Mouse (Mus musculus) liver, embryonic 15.5 days (tissue): ENCODE measurements around the gene Rnf114. TPM values are rescaled to one million over a fixed set of nuclear protein-coding genes. Genes with fewer than 3 reads are reported as not detected.
A peak's percentile ranks its signal among the peaks of the same experiment; 100 is the strongest.

Experiments
- ATAC-seq: fragments of 200-750 bp; cut with Nextera tagmentation; 2 replicates; pipeline ENCODE4 v1.8.0; 2017; ENCODE audit warnings: moderate number of reproducible peaks, mild to moderate bottlenecking, moderate library complexity; ENCODE audit not compliant: insufficient read depth
- H3K27ac ChIP-seq: fragments of 300-500 bp; sonication (generic); replicated peaks from 2 replicates; pipeline ENCODE4 v1.5.1; 2015; ENCODE audit warnings: mild to moderate bottlenecking, inconsistent platforms
- H3K27me3 ChIP-seq: fragments of 300-500 bp; sonication (generic); 2 replicates; pipeline ENCODE4 v1.6.1; 2015; ENCODE audit warnings: mild to moderate bottlenecking, inconsistent platforms
- H3K36me3 ChIP-seq: fragments of 300-500 bp; sonication (generic); replicated peaks from 2 replicates; pipeline ENCODE4 v1.6.1; 2015; ENCODE audit warnings: moderate library complexity, mild to moderate bottlenecking, inconsistent platforms
- H3K4me1 ChIP-seq: fragments of 300-500 bp; sonication (generic); replicated peaks from 2 replicates; pipeline ENCODE4 v1.6.1; 2015; ENCODE audit warnings: inconsistent platforms
- H3K4me2 ChIP-seq: fragments of 300-500 bp; sonication (generic); 2 replicates; pipeline ENCODE4 v1.6.1; 2015; ENCODE audit warnings: moderate library complexity, mild to moderate bottlenecking, inconsistent platforms
- H3K4me3 ChIP-seq: fragments of 300-500 bp; sonication (generic); replicated peaks from 2 replicates; pipeline ENCODE4 v1.5.1; 2015; ENCODE audit warnings: mild to moderate bottlenecking, inconsistent platforms
- H3K9ac ChIP-seq: fragments of 300-500 bp; sonication (generic); 2 replicates; pipeline ENCODE4 v1.6.1; 2015; ENCODE audit warnings: moderate library complexity, mild to moderate bottlenecking, inconsistent platforms
- H3K9me3 ChIP-seq: fragments of 300-500 bp; sonication (generic); replicated peaks from 2 replicates; pipeline ENCODE4 v1.6.1; 2016; ENCODE audit warnings: inconsistent platforms
- WGBS: fragments of 180-500 bp; shearing (Covaris S2); methylation state at CpG from one replicate; pipeline ENCODE4 v1.1.7; 2015; ENCODE audit warnings: mixed read lengths; ENCODE audit not compliant: insufficient replicate concordance; 5-methylcytosine and 5-hydroxymethylcytosine counted together
- polyA plus RNA-seq: library from polyadenylated mRNA; unstranded; fragments of >200 nt; fragmentation: Nextera tagmentation; extraction: Ambion mirVana; gene quantifications from 2 replicates; pipeline ENCODE4 v1.2.1, GENCODE M21; 2015

The Rnf114 gene
- polyA plus RNA-seq, 1 experiment from 2014 or later = 35.3 TPM

DNA sequence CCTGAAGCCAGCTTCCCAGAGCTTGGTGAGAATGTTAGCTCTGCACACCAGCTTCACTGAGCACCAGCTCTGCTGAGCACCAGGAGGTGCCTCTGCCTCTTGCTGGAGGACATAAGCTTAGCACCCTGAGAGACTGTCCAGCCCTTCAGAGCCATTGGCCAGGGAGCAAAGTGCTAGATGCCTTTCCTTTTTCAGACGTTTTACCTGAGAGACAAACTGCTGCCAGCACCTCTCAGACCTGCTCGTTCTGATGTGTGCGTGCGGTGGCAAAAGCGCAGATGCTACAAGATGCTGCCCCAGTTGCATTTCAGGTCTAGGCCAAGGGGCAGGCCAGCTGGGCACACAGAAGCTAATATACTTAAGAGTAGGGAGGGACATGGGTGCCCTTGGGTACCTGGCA lies 16.8 kb upstream of the Rnf114 start:
- no peak overlapping the region for H3K27ac ChIP-seq
- 79% methylated on average over 5 of the region's 5 CpGs for WGBS

DNA sequence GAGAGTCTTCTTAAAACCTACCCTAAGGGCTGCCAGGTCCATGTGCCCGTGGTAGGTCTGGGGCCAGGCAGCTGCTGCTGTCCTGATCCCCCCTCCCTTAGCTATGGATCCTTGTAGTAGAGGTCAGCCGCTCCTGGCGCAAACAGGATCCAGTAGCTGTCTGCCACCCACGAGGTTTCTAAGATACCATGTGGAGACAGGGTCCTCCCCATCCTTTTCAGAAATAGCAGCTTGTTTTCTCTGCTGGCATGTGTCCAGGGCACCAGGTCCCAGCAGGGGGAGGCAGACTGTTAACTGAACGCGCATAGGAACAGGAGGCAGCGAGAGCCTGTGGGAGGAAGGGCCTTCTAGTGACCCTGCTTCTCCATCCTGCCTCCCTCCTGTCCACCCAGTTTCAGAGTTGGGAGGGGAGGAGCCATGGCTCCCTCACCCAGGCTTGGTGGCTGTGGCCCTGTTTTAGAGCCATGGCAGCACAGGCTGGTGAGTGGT lies 16.2 kb upstream of the Rnf114 start:
- no peak overlapping the region for H3K9ac ChIP-seq
- peaks cover 46% of the 10 kb centered on the region for H3K36me3 ChIP-seq
- no peaks in the 10 kb centered on the region for H3K9me3 ChIP-seq
- peaks cover 13% of the 10 kb centered on the region for H3K4me1 ChIP-seq
- no peak overlapping the region for H3K4me3 ChIP-seq
- H3K27ac ChIP-seq = 0 out of 2 replicates have a peak overlapping the region, but pooled peaks have one; percentile 38
- no peak overlapping the region for H3K4me2 ChIP-seq
- 51% methylated on average over 7 of the region's 7 CpGs for WGBS
- peak; percentile 35 for ATAC-seq
- H3K27me3 ChIP-seq = no peaks in the 10 kb centered on the region

More for the DNA sequence above, 16.8 kb upstream of the Rnf114 start:
- H3K27me3 ChIP-seq = no peaks in the 10 kb centered on the region
- peaks cover 53% of the 10 kb centered on the region for H3K36me3 ChIP-seq
- no peak overlapping the region for H3K4me2 ChIP-seq
- H3K4me1 ChIP-seq = peaks cover 13% of the 10 kb centered on the region
- H3K9ac ChIP-seq = no peak overlapping the region
- ATAC-seq = no peak
- no peaks in the 10 kb centered on the region for H3K9me3 ChIP-seq
- no peak overlapping the region for H3K4me3 ChIP-seq

DNA sequence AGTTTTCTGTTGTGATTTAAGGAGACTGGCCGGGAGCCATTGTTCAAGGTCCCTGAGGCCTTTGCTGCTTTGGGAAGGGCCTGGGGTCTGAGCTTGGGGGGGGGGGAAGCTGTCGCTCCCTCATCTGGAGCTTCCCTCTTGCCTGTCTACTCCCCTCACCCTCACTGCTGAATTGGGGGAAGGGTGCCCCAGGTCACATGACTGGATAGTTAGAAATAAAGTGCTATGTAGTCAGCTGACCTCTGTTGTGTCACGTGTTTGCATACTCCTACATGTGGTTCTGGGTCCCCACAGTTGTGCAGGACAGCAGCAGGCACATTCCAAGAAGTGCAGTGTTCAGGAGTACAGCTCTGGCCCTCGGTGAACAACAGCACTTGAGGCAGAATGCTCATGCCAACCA lies 15.7 kb upstream of the Rnf114 start:
- 55% methylated on average over 4 of the region's 4 CpGs for WGBS
- no peak overlapping the region for H3K4me2 ChIP-seq
- ATAC-seq = no peak
- H3K9ac ChIP-seq = no peak overlapping the region
- no peak overlapping the region for H3K4me3 ChIP-seq
- peaks cover 13% of the 10 kb centered on the region for H3K4me1 ChIP-seq
- H3K36me3 ChIP-seq = peaks cover 41% of the 10 kb centered on the region
- 0 out of 2 replicates have a peak overlapping the region, but pooled peaks have one; percentile 38 for H3K27ac ChIP-seq
- no peaks in the 10 kb centered on the region for H3K9me3 ChIP-seq
- no peaks in the 10 kb centered on the region for H3K27me3 ChIP-seq

DNA sequence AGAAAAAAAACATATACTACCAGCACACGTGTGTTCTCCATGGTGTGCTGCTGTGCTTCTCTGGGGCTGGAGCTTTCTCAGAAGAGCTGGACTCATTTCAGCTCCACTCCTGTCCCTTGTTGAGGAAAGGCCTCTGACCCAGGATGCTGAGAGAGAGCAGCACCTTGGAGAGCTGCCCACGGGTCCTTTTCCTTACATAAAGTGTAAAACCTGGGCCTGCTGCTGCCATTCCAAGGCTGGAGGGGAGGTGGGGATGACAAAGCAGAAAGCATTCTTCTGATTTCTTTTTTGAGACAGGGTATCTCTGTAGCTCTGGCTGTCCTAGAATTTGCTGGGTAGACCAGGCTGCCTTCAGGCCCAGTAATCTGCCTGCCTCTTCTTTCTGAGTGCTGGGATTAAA lies 14.3 kb upstream of the Rnf114 start:
- H3K9ac ChIP-seq = no peak overlapping the region
- H3K27me3 ChIP-seq = no peaks in the 10 kb centered on the region
- WGBS = 50% methylated on average over 2 of the region's 2 CpGs
- H3K9me3 ChIP-seq = no peaks in the 10 kb centered on the region
- H3K36me3 ChIP-seq = peaks cover 37% of the 10 kb centered on the region
- no peak overlapping the region for H3K4me2 ChIP-seq
- H3K4me1 ChIP-seq = peaks cover 13% of the 10 kb centered on the region
- H3K27ac ChIP-seq = no peak overlapping the region
- no peak for ATAC-seq
- H3K4me3 ChIP-seq = no peak overlapping the region

DNA sequence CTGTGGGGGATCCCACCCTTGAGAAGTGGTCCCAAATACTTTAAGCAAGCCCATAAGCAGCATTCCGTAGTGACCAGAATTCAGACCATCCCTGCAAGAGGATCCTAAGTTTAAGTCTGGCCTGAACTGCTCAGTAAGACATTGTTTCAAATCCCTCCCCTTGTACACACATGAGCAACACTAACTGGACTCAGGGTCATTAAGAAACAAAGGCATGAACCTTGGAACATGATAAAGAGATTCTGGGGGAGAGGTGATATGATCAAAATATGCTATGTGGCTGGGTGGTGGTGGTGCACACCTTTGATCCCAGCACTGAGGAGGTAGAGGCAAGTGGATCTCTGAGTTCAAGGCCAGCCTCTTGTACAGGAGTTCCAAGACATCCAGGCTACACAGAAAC lies 12.9 kb upstream of the Rnf114 start:
- no peak overlapping the region for H3K27ac ChIP-seq
- no peaks in the 10 kb centered on the region for H3K27me3 ChIP-seq
- no peak for ATAC-seq
- H3K9ac ChIP-seq = no peak overlapping the region
- 71% methylated on average over 1 of the region's 1 CpGs for WGBS
- H3K4me3 ChIP-seq = no peak overlapping the region
- H3K9me3 ChIP-seq = no peaks in the 10 kb centered on the region
- H3K36me3 ChIP-seq = peaks cover 37% of the 10 kb centered on the region
- H3K4me1 ChIP-seq = peaks cover 13% of the 10 kb centered on the region
- H3K4me2 ChIP-seq = no peak overlapping the region

DNA sequence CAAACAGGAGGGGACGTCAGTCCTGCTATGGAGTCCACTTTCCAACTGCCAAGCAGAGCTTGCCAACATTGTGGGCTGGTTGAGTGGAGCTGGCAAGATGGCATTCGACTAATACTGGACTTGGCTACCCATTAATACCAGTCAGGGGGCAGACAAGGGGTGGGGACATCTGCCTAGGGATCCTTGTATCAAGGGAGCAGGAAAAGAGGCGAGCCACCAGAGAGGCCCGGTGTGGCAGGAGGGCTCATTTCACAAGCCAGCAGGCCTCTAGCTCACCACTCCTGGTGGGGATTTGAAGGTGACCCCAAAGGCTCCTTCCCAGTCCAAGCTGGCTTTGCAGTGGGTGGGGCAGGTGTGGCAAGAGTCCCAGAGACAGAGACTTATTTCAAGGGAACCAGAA lies 9.8 kb upstream of the Rnf114 start:
- no peak for ATAC-seq
- Histone ChIP-seq H3K9me3 (no peaks in the 10 kb centered on the region), H3K4me3 (no peak overlapping the region), H3K27ac (no peak overlapping the region), H3K36me3 (peaks cover 31% of the 10 kb centered on the region), H3K4me1 (peaks cover 13% of the 10 kb centered on the region; the same call in 1 of the 2 replicates), H3K9ac (no peak overlapping the region), H3K27me3 (no peaks in the 10 kb centered on the region), H3K4me2 (no peak overlapping the region)
- WGBS = 83% methylated on average over 4 of the region's 4 CpGs

DNA sequence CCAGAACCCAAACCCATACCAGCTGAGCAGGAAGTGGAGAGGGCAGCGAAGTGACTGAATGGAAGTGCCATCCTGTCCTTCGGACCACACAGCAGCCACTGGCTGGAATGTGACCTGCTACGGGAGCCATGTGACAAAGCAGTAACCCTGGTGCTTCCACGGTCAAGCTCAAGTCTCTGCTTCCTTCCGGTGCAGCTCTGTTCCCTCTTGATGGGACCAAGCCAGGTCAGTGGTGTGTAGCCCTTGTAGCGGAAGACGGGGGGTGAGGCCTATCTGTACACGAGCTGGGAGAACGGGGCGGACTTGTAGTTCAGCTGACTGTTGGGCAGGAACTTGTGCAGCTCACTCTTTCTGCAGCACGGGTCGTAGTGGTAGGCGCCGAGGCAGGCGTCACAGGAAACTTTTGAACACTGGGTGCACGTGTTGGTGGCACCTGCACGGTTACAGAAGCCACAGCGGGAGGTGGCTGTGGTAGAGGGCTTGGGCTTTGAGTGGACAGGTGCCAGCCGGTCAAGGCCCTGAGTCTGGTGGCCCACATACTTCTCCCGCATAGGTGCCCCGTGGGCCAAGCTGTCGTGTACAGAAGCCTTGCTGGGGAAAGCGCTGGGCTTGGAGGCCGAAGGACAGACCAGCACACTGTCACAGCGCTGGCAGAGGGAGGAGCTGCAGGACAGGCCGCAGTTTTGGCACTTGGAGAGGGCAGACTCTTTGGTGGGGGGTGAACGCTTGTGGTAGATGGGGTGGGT lies 9.2 kb upstream of the Rnf114 start:
- Histone ChIP-seq H3K4me1 (peaks cover 14% of the 10 kb centered on the region; the same call in 1 of the 2 replicates), H3K9me3 (no peaks in the 10 kb centered on the region), H3K27me3 (no peaks in the 10 kb centered on the region), H3K9ac (no peak overlapping the region), H3K36me3 (peaks cover 31% of the 10 kb centered on the region), H3K27ac (no peak overlapping the region), H3K4me3 (no peak overlapping the region), H3K4me2 (no peak overlapping the region)
- 0 out of 2 replicates have a peak, but pooled peaks have one; percentile 8 for ATAC-seq
- WGBS = 81% methylated on average over 27 of the region's 27 CpGs

DNA sequence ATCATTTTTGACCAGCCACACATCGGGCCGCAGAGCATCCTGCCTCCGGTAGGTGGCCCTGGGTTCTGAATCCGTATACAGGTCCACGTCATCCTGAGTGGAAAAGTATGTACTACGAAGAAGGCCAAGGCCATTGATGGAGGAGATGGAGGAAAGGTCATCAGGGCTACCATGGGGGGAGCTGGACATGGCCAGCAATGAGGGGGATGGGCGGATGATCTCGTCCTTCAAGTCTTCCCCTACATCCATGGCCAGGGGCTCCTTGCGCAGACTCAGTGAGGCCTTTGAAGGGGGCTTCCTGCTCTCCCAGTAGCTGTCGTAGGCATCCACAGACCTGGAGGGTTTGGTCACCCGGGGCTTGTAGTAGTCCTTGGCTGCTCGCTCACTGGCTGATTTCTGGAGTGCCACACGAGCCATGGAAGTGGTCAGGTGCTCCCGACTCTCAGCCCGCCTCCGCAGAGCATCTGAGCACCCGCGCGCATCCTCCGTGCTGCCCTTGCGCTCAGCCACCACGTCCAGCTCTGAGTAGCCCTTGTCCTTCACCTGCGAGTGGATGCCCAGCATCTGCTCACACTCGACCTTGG lies 8.5 kb upstream of the Rnf114 start:
- WGBS = 89% methylated on average over 24 of the region's 24 CpGs
- Histone ChIP-seq H3K4me3 (no peak overlapping the region), H3K36me3 (peaks cover 35% of the 10 kb centered on the region), H3K4me1 (peaks cover 18% of the 10 kb centered on the region; the same call in 1 of the 2 replicates), H3K27ac (no peak overlapping the region), H3K9me3 (no peaks in the 10 kb centered on the region), H3K9ac (no peak overlapping the region), H3K4me2 (no peak overlapping the region), H3K27me3 (no peaks in the 10 kb centered on the region)
- no peak for ATAC-seq

DNA sequence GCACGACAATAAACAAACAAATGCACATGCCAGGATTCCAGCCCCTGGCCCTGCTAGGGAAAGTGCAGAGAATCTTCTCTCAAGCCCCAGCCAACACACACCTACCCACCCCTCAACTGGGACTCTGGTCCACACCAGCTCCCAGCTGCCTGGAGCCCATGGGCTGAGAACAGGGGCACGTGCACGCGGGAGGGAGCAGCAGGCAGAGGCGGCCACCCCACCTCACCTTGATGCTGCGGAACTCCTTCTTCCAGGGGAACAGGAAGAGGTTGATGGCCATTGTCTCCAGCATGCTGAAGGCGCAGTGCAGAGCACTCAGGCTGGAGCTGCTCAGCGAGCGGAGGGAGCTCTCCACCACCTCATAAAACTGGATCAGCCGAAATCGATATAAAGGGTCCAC lies 7.5 kb upstream of the Rnf114 start:
- H3K36me3 ChIP-seq = peaks cover 35% of the 10 kb centered on the region
- no peak overlapping the region for H3K4me3 ChIP-seq
- H3K4me2 ChIP-seq = no peak overlapping the region
- no peaks in the 10 kb centered on the region for H3K9me3 ChIP-seq
- no peaks in the 10 kb centered on the region for H3K27me3 ChIP-seq
- H3K4me1 ChIP-seq = peaks cover 18% of the 10 kb centered on the region; the same call in 1 of the 2 replicates
- no peak overlapping the region for H3K9ac ChIP-seq
- ATAC-seq = no peak
- 86% methylated on average over 11 of the region's 11 CpGs for WGBS
- H3K27ac ChIP-seq = no peak overlapping the region

DNA sequence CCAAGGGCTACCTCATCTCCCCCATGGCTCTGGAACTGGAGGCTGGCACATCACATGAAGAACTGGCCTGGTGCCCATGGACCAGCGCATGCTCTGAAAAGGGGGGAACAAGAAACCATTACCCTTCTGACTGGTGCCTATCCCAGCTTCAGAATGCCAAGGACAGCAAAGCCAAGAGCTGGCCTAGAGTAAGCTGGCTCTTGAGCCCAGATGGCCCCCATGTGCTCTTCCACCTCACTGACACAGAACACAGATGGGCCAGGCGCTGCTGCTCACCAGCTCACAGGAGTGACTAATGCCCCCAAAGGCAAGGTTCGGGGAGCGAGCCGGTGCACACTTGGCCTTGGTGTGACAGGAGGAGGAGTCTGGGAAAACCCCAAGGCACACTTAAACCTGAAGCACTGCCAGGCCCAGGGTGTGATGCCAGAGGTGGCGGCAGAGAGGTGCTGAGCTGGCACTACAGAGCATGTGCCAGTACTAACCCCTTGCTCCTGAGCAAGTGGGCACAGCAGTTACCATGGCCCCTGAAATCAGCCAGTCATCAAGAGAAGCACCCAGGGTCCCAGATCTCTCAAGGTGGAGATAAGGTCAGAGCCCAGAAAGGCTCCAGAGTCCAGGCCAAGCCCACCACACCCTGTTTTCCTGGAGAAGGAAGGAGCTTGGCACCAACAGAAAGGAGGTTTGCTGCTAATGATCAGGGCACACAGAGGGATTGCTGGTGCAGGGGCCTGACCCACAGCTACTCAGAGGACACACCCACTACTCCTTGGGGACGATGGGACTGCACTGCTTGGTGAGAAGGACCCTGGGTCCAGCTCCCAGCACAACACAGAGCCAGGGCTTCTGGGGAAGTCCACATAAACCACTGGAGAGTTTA lies 6.7 kb upstream of the Rnf114 start:
- Histone ChIP-seq H3K36me3 (peaks cover 35% of the 10 kb centered on the region), H3K4me3 (no peak overlapping the region)

DNA sequence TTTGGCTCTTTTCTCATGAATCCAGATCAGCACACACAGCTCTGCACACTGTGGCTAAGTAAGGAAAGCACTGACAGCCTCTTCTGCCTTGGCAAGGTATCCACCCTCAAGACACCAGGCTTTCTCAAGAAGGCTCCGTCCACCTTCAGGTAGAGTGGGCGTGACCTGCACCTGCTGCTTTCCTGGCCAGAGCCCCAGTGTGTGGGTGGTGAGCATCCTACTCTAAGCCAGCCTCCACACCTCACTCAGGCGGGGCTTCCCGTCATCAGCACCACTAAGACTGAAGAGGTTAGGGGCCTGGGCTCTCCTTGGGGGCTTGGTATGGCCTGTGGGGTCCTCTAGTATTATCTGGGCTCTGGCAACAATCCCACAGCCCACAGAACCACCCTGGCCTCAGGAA lies 5.9 kb upstream of the Rnf114 start:
- H3K4me2 ChIP-seq = no peak overlapping the region
- H3K9ac ChIP-seq = no peak overlapping the region
- 76% methylated on average over 4 of the region's 4 CpGs for WGBS
- ATAC-seq = no peak
- no peak overlapping the region for H3K27ac ChIP-seq
- no peaks in the 10 kb centered on the region for H3K27me3 ChIP-seq
- no peaks in the 10 kb centered on the region for H3K9me3 ChIP-seq
- H3K4me3 ChIP-seq = no peak overlapping the region
- peaks cover 31% of the 10 kb centered on the region for H3K4me1 ChIP-seq
- H3K36me3 ChIP-seq = peaks cover 35% of the 10 kb centered on the region

More for the DNA sequence above, 6.7 kb upstream of the Rnf114 start:
- Histone ChIP-seq H3K9me3 (no peaks in the 10 kb centered on the region), H3K4me1 (peaks cover 23% of the 10 kb centered on the region), H3K9ac (no peak overlapping the region), H3K27ac (no peak overlapping the region), H3K4me2 (no peak overlapping the region), H3K27me3 (no peaks in the 10 kb centered on the region)
- WGBS = 80% methylated on average over 7 of the region's 7 CpGs
- no peak for ATAC-seq
